Mouse (Mus musculus) c-Kit-positive CD71-positive TER-119-negative erythroid progenitor cells, embryonic 14.5 days (primary cell): ENCODE results near the gene Rbm45.

Experiments used
- DNase-seq: peaks from one replicate; pipeline ENCODE4 v3.0.0-alpha.2; 2013; ENCODE audit warnings: low read depth

The Rbm45 gene

DNA sequence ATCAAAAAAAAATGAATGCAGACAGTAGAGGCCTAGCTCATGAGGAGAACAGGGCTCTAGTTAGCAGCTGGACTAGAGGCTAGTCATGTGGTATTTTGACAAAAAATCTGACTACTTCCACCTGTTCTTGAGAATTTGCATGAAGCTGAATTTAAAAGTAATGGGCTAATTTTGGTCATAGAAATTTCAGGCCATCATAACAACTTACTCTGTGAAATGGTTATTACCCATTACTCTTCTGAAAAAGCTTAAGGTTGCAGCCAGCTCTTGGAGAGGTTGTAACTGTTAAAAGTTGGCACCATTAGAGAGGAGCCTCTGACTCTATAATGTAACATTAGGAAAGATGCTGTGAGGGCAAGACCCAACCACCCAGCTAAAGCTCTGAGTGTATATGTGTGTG, 16.7 kb downstream of the Rbm45 start:
- DNase-seq: no peak

- DNase-seq: no peak
Observed at GRCm38 (mm10) chr2:76400178-76400577, 30.4 kb downstream of the Rbm45 start.

DNA sequence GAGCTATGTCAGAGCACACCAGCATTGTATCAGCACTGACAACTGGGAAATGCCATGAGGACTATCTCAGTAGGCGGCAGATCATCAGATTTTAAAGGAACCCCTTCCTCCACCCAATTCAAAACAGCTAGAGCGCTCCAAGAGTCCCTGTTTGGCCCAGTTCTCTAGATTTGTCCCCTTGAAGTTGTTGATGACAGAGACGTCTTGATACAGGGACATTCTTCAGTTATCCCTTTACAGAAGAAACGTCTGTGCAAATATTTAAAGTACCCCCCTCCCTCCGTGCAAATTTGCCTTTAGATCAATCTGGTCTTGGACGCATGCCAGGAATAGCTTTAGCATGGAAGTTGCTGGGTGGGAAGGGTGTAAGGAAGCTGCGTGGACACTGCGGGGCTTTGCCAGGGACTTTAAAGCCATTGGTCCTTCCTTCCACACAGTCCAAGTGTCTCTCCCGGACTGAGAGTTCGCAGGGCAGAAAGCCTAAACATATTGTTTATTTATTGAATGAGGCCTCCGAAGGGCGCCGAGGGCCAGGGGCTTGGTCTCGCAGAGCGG, 35.9 kb downstream of the Rbm45 start:
- no peak for DNase-seq

- no peak for DNase-seq
Observed at GRCm38 (mm10) chr2:76406151-76406936, 36.6 kb downstream of the Rbm45 start, which contains the start of gene Osbpl6. Gene Osbpl6 (plus strand): TSS chr2:76406508.

DNA sequence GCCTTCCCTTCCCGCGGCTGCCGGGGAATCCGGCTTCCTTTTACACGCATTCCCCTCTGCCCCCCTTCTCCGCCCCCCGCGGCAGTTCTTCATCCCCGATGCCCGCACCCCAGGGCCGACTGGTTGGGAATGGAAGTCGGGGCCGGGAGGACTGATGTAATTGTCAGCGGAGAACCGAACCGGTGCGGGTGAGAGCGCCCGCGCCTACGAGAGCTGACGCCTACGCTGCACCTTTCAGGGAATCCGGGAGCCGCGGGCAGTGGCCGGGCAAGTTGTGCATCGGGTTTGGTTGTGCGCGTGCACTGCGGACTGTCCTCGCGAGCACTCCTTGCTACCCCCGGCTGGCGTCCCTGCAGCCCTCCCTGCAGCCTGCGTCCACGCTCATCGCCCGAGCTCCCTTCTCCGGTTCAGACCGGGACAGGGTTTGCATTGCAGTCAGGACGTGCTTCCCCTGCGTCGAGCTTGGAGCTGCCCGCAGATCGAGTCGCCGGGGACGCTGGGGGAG, 37.2 kb downstream of the Rbm45 start:
- no peak for DNase-seq

GRCm38 (mm10) chr2:76409526-76409925, 39.7 kb downstream of the Rbm45 start:
- DNase-seq: no peak

DNA sequence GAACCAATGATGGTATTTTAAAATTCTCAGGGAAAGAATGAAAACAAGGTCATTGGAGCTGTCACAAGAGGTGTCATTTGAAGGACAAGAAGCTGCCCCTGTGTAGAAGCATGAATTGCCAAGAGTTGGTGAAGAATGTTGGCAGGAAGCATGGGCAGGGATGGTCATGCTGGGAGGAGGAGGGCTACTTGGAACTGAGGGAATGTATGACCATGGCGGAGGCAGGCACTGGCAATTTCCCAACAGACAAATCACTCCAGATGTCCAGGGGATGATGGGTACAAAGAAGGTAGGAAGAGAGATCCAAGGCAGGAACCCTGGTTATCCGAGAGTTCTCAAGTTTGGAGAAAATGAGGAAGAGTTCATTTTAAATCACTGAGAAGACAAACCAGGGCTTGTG, 40.2 kb downstream of the Rbm45 start:
- DNase-seq: no peak

DNA sequence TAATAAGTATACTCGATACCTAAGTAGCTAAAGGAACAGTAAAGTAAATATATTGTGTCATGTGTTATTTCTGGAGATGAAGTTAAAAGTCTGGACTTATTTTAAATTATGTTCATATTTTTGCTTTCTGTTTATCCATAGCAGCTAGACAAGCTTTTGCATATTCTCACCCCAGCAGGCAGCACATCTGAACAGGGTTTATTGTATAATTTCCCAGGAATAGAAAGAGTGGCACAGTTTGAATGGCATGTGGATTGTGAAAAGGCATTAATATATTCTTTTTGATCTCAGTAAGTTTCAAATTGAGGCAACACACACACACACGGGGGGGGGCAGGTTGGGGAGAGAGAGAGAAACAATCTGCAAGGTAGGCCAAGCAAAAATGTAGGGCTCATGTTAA, 43.1 kb downstream of the Rbm45 start:
- no peak for DNase-seq

- DNase-seq: no peak
Observed at GRCm38 (mm10) chr2:76417446-76418141, 47.8 kb downstream of the Rbm45 start.

DNA sequence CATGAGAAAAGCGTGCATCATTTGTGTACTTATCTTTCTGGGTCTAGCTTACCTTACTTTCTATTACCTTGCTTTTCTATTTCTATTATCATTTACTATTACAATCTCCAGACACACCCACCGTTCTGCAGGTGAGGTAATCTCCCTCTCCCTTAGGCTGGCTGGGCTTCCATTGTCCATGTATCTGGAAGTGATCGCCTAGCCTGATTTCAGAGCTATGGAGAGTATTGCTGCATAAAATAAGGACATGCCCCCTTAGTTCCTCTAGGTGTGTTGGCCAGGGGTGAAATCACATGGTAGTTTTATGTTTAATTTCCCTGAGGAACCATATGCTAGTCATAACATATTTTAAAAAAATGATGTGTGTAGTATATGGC, 48.3 kb downstream of the Rbm45 start:
- DNase-seq: no peak

- no peak for DNase-seq
Observed at GRCm38 (mm10) chr2:76421411-76421924, 51.7 kb downstream of the Rbm45 start.

- DNase-seq: no peak
Observed at GRCm38 (mm10) chr2:76426816-76427215, 57.0 kb downstream of the Rbm45 start.

DNA sequence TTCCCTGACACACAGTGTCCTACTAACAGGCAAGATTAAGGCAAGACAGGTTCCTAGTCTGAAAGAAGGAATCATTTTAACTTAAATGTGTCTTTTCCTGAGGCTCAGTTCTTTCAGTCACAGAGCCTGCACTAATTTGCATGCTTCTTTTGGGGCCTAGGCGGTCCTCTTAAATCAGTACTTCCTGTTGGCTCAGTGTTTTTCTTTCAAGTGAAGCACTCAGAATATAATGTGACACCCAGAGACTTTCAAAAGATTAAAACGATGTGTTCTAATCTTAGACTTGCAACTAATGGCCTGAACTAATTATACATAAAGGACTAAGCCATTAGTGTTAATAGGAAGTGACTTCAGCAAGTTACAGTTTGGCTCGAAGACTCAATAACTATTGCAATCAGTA, 59.5 kb downstream of the Rbm45 start:
- no peak for DNase-seq

- no peak for DNase-seq
Observed at GRCm38 (mm10) chr2:76429855-76430254, 60.1 kb downstream of the Rbm45 start.

GRCm38 (mm10) chr2:76430539-76430938, 60.8 kb downstream of the Rbm45 start:
- DNase-seq: no peak
